ENCODE assay signal across 9 mouse cellular contexts in the genomic region with DNA sequence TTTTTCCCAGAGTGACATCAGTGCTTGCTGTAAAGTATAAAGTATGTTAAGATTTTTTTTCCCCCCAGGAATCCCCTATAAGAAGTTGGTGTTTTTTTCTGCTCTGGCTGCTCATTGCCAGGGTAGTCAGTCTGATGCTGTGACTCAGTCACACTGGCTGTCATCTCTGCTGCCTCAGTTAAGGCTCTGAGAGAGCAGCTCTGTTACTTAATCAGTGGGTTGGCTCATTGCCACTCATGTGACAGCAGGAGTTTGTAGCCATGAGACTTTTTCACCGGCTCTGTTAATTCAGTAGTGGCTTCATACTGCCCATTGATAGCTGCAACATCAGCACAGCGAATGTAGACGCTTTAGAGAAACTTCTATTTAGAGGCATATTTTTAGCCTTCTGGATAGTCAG.
A peak's percentile ranks its signal among the peaks of the same experiment; 100 is the strongest.
DNase-seq lines count a peak whose midpoint lies in the region; ATAC-seq and TF ChIP-seq lines count a peak whose summit lies in the region.
"Had no signal": no experiment of that assay in that cellular context is flagged by ENCODE, and none has a peak within 500 bp of the region (broad histone marks: within the 10 kb centered on the region; RNA-seq: fewer than 3 reads in every experiment).

No protein-coding gene starts in this region.

- no peak for TF ChIP-seq CTCF in lung, postnatal 0 days (IDR thresholded peaks at IDR 0.05)

- no peak overlapping the region for H3K4me3 ChIP-seq in lung, postnatal 0 days (ENCODE audit: low read depth, low read length)
- H3K4me3 ChIP-seq in myocyte = no peak overlapping the region
- H3K4me3 ChIP-seq: hindbrain, embryonic 15.5 days had no signal

- H3K79me2 ChIP-seq in myocyte (ENCODE audit: control insufficient read depth, insufficient read depth) = no peaks in the 10 kb centered on the region

- H3K4me2 ChIP-seq in lung, postnatal 0 days (replicated peaks; ENCODE audit: low read depth, low read length) = no peak overlapping the region
- H3K4me2 ChIP-seq in myocyte (ENCODE audit: low read depth) = no peak overlapping the region
- H3K4me2 ChIP-seq: hindbrain, embryonic 15.5 days had no signal

- no peaks in the 10 kb centered on the region for H3K4me1 ChIP-seq in lung, postnatal 0 days (ENCODE audit: insufficient read depth, low read depth, low read length)

- DNase-seq in frontal cortex, adult 2 months (ENCODE audit: extremely low spot score in 1 of 2, low spot score in 1 of 2) = no peak
- DNase-seq in lung, postnatal 10 days = peak; percentile 11
- no peak for DNase-seq in lung, postnatal 0 days (ENCODE audit: low spot score)
- peak; percentile 6 to 37 for DNase-seq in heart, adult 9 months (ENCODE audit: low spot score in 2 of 2)
- no peak for DNase-seq in spleen, postnatal 4 days (ENCODE audit: low spot score in 2 of 2)

- no peak for TF ChIP-seq EP300 in lung, postnatal 0 days (IDR thresholded peaks at IDR 0.05)

- H3K9ac ChIP-seq in lung, postnatal 0 days (replicated peaks; ENCODE audit: low read depth) = no peak overlapping the region
- H3K9ac ChIP-seq: hindbrain, embryonic 15.5 days had no signal

- TF ChIP-seq POLR2A in myocyte (IDR thresholded peaks at IDR 0.05; ENCODE audit: insufficient read length, low read depth) = no peak

- no peak overlapping the region for H3K27ac ChIP-seq in lung, postnatal 0 days (ENCODE audit: low read length)
- H3K27ac ChIP-seq: hindbrain, embryonic 15.5 days had no signal

- no peaks in the 10 kb centered on the region for H3K27me3 ChIP-seq in lung, postnatal 0 days (replicated peaks; ENCODE audit: insufficient read depth, low read length)
- no peaks in the 10 kb centered on the region for H3K27me3 ChIP-seq in myocyte (ENCODE audit: control insufficient read depth, insufficient read depth, insufficient read length)
- H3K27me3 ChIP-seq: hindbrain, embryonic 15.5 days had no signal

- no peaks in the 10 kb centered on the region for H3K9me3 ChIP-seq in lung, postnatal 0 days (ENCODE audit: low read length)
- H3K9me3 ChIP-seq: G1E; hindbrain, embryonic 15.5 days had no signal

- WGBS in lung, postnatal 0 days = 62% methylated on average over 3 of the region's 3 CpGs

- H3ac ChIP-seq in myocyte (ENCODE audit: control insufficient read depth, insufficient read length) = no peak overlapping the region

- ATAC-seq in frontal cortex, adult (ENCODE audit: low TSS enrichment) = peak; percentile 28
- ATAC-seq in lung, postnatal 0 days = no peak

- H3K36me3 ChIP-seq in lung, postnatal 0 days (ENCODE audit: insufficient read depth, low read length) = no peaks in the 10 kb centered on the region
- no peaks in the 10 kb centered on the region for H3K36me3 ChIP-seq in myocyte (ENCODE audit: control insufficient read depth, insufficient read depth)
- H3K36me3 ChIP-seq: G1E; hindbrain, embryonic 15.5 days had no signal

TF ChIP-seq in myocyte, 11 proteins besides CTCF, POLR2A, EP300 and RAD21:
- TF ChIP-seq POLR2AphosphoS2 (IDR thresholded peaks at IDR 0.05; ENCODE audit: insufficient read length, low read depth) = no peak
- peak; percentile 20 for TF ChIP-seq USF1 (IDR thresholded peaks at IDR 0.05; ENCODE audit: low read depth)
TF ChIP-seq in myocyte: peak in this region for 1.

Comparison
In these comparisons a context has a peak if more than half of its experiments do, and no peak if none do; other contexts are left out.
1. DNase-seq: peak in lung, postnatal 10 days (single experiment) and heart, adult 9 months (2 of 2); none in frontal cortex, adult 2 months (0 of 2), lung, postnatal 0 days (single experiment) and spleen, postnatal 4 days (0 of 2).